Mouse (Mus musculus) erythroblast, embryonic 14.5 days (primary cell): ENCODE data around the gene Erc2.

Experiments used
- GATA1 ChIP-seq: IDR thresholded peaks from 2 replicates; pipeline ENCODE4 v1.6.1; 2012; ENCODE audit warnings: low read length, inconsistent platforms, mixed read lengths
- TAL1 ChIP-seq: IDR thresholded peaks from 3 replicates; pipeline ENCODE4 v1.6.1; 2012; ENCODE audit warnings: low read length, inconsistent platforms, mixed read lengths

- TF ChIP-seq GATA1 (no peak), TAL1 (no peak)
Observed at GRCm38 (mm10) chr14:27617286-27617685, 4.9 kb upstream of the Erc2 start.
